Mouse (Mus musculus): ENCODE measurements around the gene Tmem87b.

DNA sequence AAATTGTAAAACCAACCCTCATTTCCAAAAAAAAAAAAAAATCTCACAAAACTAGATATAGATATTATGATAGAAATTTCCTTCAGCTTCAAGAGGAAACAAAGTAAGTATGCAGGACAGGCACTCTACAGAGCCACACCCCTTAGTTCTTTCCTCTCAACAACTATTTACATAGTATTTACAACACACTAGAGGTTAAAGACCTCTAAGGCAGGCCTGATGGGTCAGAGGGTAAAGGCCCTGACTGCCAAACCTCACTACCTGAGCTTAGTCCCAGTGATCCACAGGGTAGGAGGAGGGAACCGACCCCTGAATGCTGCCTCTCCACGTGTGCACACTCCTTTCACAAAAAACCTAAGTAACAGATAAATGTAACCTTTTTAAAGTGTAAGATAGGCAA, 5.2 kb upstream of the Tmem87b start:
- no peak for TF ChIP-seq POLR2A (IDR thresholded peaks at IDR 0.05; ENCODE audit: low read depth, low read length)
- no peak for TF ChIP-seq CTCF (IDR thresholded peaks at IDR 0.05; ENCODE audit: borderline replicate concordance, insufficient read depth, low read length)

All from embryonic fibroblast, embryonic 13.5 days (primary cell).